Mouse (Mus musculus) cerebellum, postnatal 36 days (tissue): ENCODE results near the gene Eif2d.

Experiments
- DNase-seq, 2 experiments: peaks; one replicate each; pipeline ENCODE4 v3.0.0; 2021 to 2022; ENCODE audit warnings: mixed read lengths in 2 of 2

The Eif2d gene

GRCm38 (mm10) chr1:131153018-131153629 lies at the start of gene Eif2d:
Gene Eif2d (plus strand): TSS chr1:131153181.
- peak; percentile 88 to 93 for DNase-seq

- DNase-seq, result no peak
These were observed 49.1 kb upstream of the Eif2d start for GRCm38 (mm10) chr1:131103776-131104424.

DNA sequence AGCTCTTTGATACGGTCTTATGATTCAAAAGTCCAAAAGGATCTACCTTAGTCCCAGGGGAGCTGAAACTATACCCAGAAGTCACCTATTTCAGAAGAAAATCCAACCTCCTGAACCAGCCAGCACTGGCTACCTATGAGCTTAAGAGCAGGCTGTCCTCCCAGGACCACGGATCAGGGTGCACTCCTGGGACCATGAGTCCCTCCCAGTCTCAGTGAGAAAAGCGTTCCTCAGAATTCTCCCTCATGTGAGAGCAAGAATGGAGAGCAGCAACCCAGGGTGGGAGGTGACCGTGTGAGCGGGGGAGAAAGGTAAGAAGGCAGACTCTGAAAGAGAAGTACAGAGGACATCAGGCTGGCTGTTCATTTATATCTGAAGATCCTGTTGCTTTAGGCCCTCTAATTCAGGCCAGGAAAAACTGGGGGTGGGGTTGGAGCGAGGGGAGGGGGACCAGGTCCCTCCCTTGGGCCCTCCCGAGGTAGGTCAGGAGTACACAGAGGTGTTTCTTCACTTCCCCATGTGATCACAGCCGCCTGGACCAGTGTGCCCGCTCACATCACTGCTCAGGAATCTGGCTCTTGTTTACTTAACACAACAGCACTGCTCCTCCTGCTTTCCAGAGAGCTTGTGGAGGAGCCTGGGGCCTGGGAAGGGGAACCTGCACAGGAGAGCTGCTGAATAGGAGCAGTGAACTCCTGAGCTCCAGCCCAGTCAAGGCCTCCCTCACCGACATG lies 45.2 kb upstream of the Eif2d start:
- DNase-seq, result no peak

DNA sequence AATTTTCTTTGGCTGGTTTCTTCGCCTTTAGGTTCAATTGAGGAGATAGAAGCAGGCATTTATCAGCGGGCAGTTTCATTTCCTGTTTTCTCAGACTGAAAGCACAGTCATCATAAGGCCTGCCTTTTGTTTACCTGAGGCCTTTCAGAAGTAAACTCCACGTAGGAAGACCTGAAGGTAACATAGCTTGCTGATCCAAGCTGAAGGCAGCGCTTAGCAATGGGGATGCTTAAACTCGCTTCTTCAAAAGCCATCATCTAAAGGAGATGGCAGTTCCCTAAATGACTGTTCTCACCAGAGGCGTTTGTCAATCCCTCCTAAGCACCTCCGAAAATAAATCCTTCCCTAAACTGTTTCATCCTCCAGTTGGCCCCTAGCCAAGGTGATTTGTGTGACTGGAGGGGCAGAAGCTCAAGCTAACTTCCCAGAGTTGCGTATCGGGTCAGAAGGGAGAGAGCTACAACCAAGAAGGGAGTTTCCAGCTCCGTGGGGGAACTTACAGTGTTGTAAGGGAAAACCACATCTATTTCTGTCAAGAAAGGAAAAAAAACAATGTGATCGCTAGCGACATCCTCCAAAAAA lies 42.4 kb upstream of the Eif2d start:
- DNase-seq, result no peak

DNA sequence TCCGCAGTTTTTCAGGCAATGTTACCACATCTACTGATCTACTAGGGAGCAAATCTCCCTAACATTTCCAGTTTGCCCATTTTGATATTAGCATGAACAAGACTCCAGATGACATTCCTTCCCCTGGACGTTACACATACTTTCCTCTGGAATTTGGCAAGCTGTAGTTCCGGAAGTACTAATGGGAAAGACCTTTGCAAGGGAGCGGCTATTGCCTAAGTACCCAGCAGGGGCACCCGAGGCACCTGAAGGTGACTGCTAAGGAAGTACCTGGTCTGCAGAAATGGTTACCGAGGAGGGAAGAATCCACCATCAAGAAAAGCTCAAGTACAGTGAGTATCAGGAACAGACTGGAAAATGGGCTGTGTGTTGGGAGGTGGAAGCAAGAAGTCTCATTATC lies 40.4 kb upstream of the Eif2d start:
- no peak for DNase-seq

DNA sequence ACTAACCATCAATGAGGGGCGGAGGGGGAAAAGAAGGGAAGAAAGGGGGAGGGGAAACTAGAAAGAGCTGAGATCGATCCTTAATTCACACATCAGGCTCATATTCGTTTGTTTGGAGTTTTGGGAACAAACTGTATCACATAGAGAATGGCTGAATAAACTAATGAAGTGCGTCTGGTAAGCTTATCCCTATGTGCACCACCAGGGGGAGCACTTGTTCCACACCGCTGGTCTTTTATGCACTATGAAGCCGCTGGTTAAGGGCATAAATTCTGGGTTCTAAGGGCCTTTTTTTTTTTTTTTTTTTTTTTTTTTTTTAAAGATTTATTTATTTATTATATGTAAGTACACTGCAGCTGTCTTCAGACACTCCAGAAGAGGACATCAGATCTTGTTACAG lies 37.0 kb upstream of the Eif2d start:
- peak; percentile 72 to 76 for DNase-seq

DNA sequence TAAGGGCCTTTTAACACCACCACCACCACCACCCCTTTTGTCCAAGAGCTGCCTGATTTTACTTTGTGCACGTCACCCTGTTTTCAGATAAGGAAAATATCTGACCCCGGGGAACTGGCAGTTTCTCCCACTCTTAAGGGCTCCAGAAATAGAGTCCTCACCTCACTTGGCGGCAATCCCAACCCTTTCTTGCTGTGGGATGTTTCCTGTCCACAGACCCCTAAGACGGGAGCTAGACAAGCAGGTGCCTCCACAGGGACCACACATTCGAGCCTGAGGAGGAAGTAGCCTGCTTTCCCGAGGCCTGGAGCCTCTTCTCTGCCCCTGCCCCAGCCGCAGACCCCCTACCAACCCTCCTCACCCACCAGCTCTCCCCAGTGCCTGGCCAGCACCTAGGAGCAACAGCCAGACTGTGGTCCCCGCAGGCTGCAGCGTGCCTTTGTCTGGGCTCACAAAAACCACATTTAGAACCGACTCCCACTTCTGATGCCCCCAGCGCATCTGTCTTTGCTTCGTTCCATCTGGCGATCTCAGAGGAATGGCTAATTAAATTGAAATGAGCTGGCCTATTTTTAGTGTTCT lies 36.5 kb upstream of the Eif2d start:
- DNase-seq, result peak in 1 of 2 experiments; percentile 24

- DNase-seq, result no peak
These were observed 34.5 kb upstream of the Eif2d start for GRCm38 (mm10) chr1:131118530-131118929.

- no peak for DNase-seq
These were observed 34.0 kb upstream of the Eif2d start for GRCm38 (mm10) chr1:131119026-131119425.

DNA sequence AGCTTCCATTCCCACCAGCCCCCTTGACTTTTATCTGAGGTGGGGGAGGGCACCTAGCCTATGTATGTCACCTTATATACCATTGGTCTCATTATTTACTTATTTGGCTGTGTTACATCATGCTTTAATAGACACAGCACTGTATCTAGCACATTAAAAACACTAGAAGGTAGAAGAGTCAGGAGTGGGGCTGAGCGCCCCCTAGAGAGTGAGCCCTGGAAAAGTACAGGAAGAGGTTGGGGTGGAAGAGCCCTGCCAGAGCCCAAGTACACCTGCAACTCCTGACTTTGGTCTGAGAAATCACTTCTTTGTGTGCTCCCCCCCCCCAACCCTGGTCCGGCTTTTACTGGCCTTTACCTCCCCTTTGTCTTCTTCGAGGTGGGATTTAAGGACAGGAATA lies 31.0 kb upstream of the Eif2d start:
- peak; percentile 17 to 31 for DNase-seq

DNA sequence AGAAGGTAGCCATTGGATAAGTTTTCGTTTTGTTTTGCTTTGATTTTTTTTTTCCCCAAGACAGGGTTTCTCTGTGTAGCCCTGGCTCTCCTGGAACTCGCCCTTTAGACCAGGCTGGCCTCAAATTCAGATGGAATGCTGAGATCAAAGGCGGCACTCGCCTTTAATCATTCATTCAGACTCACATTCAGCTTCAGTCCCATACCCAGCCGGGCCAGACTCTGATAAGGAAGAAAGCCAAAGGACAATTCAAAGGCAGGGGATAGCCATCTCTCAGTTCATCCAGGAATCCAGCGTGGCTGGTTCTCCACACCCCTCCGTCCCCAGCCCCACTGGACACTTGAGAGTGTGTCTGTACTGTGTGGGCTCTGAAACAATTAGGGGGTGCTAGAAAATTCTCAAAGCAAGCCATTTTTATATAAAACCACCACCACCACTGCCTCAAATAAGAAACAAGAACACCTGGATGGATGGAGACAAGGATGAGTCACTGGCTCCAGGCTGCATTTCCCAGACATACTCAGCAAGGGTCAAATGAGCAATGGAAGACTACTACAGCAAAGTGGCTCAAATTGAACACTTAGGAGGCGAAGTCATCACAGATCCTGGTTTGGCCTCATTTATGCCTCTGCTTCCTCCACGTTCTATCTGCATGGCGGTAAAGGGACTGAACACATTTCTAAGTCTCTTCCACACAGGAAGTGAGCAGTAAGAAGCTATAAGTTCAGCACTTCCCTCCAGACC lies 29.3 kb upstream of the Eif2d start:
- DNase-seq, result no peak

DNA sequence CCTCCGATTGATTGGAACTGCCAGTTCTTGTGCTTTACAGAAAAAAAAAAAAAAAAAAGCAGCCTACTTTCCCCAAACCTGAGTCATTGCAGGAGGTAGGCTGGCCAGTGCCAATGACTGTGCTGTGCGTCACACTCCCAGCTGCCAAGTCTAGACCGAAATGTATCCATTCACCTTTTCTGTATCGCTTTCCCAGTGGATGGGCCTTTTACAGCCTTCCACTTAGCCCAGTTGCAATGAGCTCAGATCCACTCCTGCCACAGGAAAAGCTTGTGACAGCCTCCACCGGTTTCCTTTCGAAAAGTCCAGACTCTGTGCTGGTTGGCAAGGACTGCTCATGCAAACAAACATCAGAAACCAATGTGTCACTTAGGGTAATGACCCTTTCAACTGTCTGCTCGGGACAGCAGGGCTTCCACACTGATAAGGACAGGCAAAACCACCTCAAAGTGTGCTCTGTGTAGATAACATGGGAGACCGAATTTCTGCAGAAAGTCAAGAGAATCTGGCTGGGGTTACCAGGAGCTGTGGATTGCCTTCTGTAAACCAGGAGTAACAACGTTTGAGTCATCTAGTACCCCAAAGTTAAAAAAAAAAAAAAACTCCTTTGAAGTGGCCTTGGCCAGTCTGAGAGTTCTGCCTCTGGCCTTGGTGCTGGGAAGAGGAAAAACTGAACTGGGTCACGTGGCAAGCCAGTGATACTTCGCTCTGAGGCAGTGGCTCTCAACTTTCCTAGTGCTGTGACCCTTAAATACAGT lies 26.8 kb upstream of the Eif2d start:
- no peak for DNase-seq

GRCm38 (mm10) chr1:131134231-131134630 lies 18.8 kb upstream of the Eif2d start:
- no peak for DNase-seq

GRCm38 (mm10) chr1:131134942-131135522 lies 17.9 kb upstream of the Eif2d start:
- DNase-seq, result no peak

GRCm38 (mm10) chr1:131135960-131136629 lies 16.9 kb upstream of the Eif2d start:
- DNase-seq, result no peak

GRCm38 (mm10) chr1:131137111-131137510 lies 15.9 kb upstream of the Eif2d start:
- DNase-seq, result no peak

DNA sequence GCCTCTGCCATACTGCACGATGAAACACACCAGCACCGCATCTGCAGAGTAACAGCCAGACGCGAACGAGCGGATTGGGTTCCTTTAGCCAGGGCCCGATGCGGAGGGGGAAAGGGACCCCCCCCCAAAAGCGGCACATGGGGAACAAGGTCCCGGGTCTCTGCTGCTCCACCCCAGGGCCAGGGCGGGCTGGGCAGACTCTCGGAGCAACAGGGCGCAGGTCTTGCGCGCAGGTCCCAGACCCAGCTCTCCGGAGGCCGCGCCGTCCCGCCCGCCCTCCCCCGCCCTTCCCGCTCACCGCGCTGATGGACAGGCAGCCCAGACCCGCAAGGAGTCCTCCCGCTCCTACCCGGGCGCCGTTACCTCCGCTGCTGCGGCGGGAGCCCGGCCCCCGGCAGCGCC lies 15.3 kb upstream of the Eif2d start:
- no peak for DNase-seq

- peak; percentile 79 to 86 for DNase-seq
These were observed 14.6 kb upstream of the Eif2d start, which contains the start of gene Dyrk3 for GRCm38 (mm10) chr1:131138191-131139016. Gene Dyrk3 (minus strand): TSS chr1:131138340.
